Mouse (Mus musculus): ENCODE results near the gene Slc25a24. TPM values are rescaled to one million over a fixed set of nuclear protein-coding genes. Genes with fewer than 3 reads are reported as not detected.

Gene Slc25a24
- total and polyA plus RNA-seq, 3 experiments = 1.9 to 7.4 (median 5.7) TPM

- no peaks in the 10 kb centered on the region for H3K4me1 ChIP-seq (ENCODE audit: control insufficient read depth, insufficient read depth, low read length)
- H3K9ac ChIP-seq (ENCODE audit: low read depth, low read length) = no peak overlapping the region
- H3K27me3 ChIP-seq (ENCODE audit: control insufficient read depth, insufficient read depth, low read length) = no peaks in the 10 kb centered on the region
- H3K79me2 ChIP-seq (replicated peaks; ENCODE audit: control insufficient read depth, insufficient read depth, low read length) = no peaks in the 10 kb centered on the region
- DNase-seq = no peak
- no peak overlapping the region for H3K27ac ChIP-seq
- TF ChIP-seq EP300 (IDR thresholded peaks at IDR 0.05; ENCODE audit: insufficient read depth, low read depth, low read length) = no peak
- H3K4me3 ChIP-seq = no peak overlapping the region
- intact Hi-C loops (cut with DNase I) = no loop called here
- 84% methylated on average over 3 of the region's 3 CpGs for WGBS
- H3K36me3 ChIP-seq (ENCODE audit: control insufficient read depth, insufficient read depth, low read length) = no peaks in the 10 kb centered on the region; the same call in 1 of the 2 replicates
These were observed 34.5 kb downstream of the Slc25a24 start for GRCm38 (mm10) chr3:109157481-109157880.

GRCm38 (mm10) chr3:109164088-109164487, 41.1 kb downstream of the Slc25a24 start:
- H3K36me3 ChIP-seq (ENCODE audit: control insufficient read depth, insufficient read depth, low read length) = no peaks in the 10 kb centered on the region; the same call in 1 of the 2 replicates
- H3K4me3 ChIP-seq = no peak overlapping the region
- intact Hi-C loops (cut with DNase I) = no loop called here
- TF ChIP-seq EP300 (IDR thresholded peaks at IDR 0.05; ENCODE audit: insufficient read depth, low read depth, low read length) (no peak), POLR2A (IDR thresholded peaks at IDR 0.05; ENCODE audit: insufficient read depth, low read depth, low read length) (no peak), CTCF (IDR thresholded peaks at IDR 0.05) (no peak)
- H3K27me3 ChIP-seq (ENCODE audit: control insufficient read depth, insufficient read depth, low read length) = no peaks in the 10 kb centered on the region
- no peak overlapping the region for H3K9ac ChIP-seq (ENCODE audit: low read depth, low read length)
- H3K79me2 ChIP-seq (replicated peaks; ENCODE audit: control insufficient read depth, insufficient read depth, low read length) = no peaks in the 10 kb centered on the region
- DNase-seq = no peak
- WGBS = 74% methylated on average over 2 of the region's 2 CpGs
- H3K4me1 ChIP-seq (ENCODE audit: control insufficient read depth, insufficient read depth, low read length) = no peaks in the 10 kb centered on the region
- no peak overlapping the region for H3K27ac ChIP-seq

- no peaks in the 10 kb centered on the region for H3K27me3 ChIP-seq (ENCODE audit: control insufficient read depth, insufficient read depth, low read length)
- no peaks in the 10 kb centered on the region for H3K4me1 ChIP-seq (ENCODE audit: control insufficient read depth, insufficient read depth, low read length)
- H3K9ac ChIP-seq (ENCODE audit: low read depth, low read length) = no peak overlapping the region
- no peaks in the 10 kb centered on the region for H3K79me2 ChIP-seq (replicated peaks; ENCODE audit: control insufficient read depth, insufficient read depth, low read length)
- TF ChIP-seq EP300 (IDR thresholded peaks at IDR 0.05; ENCODE audit: insufficient read depth, low read depth, low read length) (no peak), POLR2A (IDR thresholded peaks at IDR 0.05; ENCODE audit: insufficient read depth, low read depth, low read length) (no peak), CTCF (IDR thresholded peaks at IDR 0.05) (no peak)
- DNase-seq = no peak
- no peaks in the 10 kb centered on the region; the same call in 1 of the 2 replicates for H3K36me3 ChIP-seq (ENCODE audit: control insufficient read depth, insufficient read depth, low read length)
- H3K27ac ChIP-seq = no peak overlapping the region
- WGBS = 93% methylated on average over 1 of the region's 1 CpGs
- no peak overlapping the region for H3K4me3 ChIP-seq
- intact Hi-C loops (cut with DNase I) = no loop called here
These were observed 41.7 kb downstream of the Slc25a24 start for GRCm38 (mm10) chr3:109164644-109165043.

GRCm38 (mm10) chr3:109165214-109165829, 42.4 kb downstream of the Slc25a24 start:
- Histone ChIP-seq H3K36me3 (ENCODE audit: control insufficient read depth, insufficient read depth, low read length) (no peaks in the 10 kb centered on the region; the same call in 1 of the 2 replicates), H3K9ac (ENCODE audit: low read depth, low read length) (no peak overlapping the region), H3K4me1 (ENCODE audit: control insufficient read depth, insufficient read depth, low read length) (no peaks in the 10 kb centered on the region), H3K27me3 (ENCODE audit: control insufficient read depth, insufficient read depth, low read length) (no peaks in the 10 kb centered on the region), H3K4me3 (no peak overlapping the region), H3K27ac (no peak overlapping the region), H3K79me2 (replicated peaks; ENCODE audit: control insufficient read depth, insufficient read depth, low read length) (no peaks in the 10 kb centered on the region)
- TF ChIP-seq POLR2A (IDR thresholded peaks at IDR 0.05; ENCODE audit: insufficient read depth, low read depth, low read length) = no peak
- no peak for TF ChIP-seq CTCF (IDR thresholded peaks at IDR 0.05)
- no peak for TF ChIP-seq EP300 (IDR thresholded peaks at IDR 0.05; ENCODE audit: insufficient read depth, low read depth, low read length)
- 92% methylated on average over 8 of the region's 8 CpGs for WGBS
- DNase-seq = no peak
- intact Hi-C loops (cut with DNase I) = no loop called here

GRCm38 (mm10) chr3:109169121-109169520, 46.2 kb downstream of the Slc25a24 start:
- no peaks in the 10 kb centered on the region for H3K79me2 ChIP-seq (replicated peaks; ENCODE audit: control insufficient read depth, insufficient read depth, low read length)
- DNase-seq = no peak
- H3K27me3 ChIP-seq (ENCODE audit: control insufficient read depth, insufficient read depth, low read length) = no peaks in the 10 kb centered on the region
- H3K4me1 ChIP-seq (ENCODE audit: control insufficient read depth, insufficient read depth, low read length) = no peaks in the 10 kb centered on the region
- H3K4me3 ChIP-seq = no peak overlapping the region
- TF ChIP-seq POLR2A (IDR thresholded peaks at IDR 0.05; ENCODE audit: insufficient read depth, low read depth, low read length) (no peak), CTCF (IDR thresholded peaks at IDR 0.05) (no peak), EP300 (IDR thresholded peaks at IDR 0.05; ENCODE audit: insufficient read depth, low read depth, low read length) (no peak)
- no peaks in the 10 kb centered on the region; the same call in 1 of the 2 replicates for H3K36me3 ChIP-seq (ENCODE audit: control insufficient read depth, insufficient read depth, low read length)
- 87% methylated on average over 2 of the region's 2 CpGs for WGBS
- H3K27ac ChIP-seq = no peak overlapping the region
- intact Hi-C loops (cut with DNase I) = no loop called here
- H3K9ac ChIP-seq (ENCODE audit: low read depth, low read length) = no peak overlapping the region

- TF ChIP-seq CTCF (IDR thresholded peaks at IDR 0.05) = peak; percentile 95
- TF ChIP-seq POLR2A (IDR thresholded peaks at IDR 0.05; ENCODE audit: insufficient read depth, low read depth, low read length) = no peak
- TF ChIP-seq EP300 (IDR thresholded peaks at IDR 0.05; ENCODE audit: insufficient read depth, low read depth, low read length) = peak; percentile 78; the same call in 1 of the 2 replicates
- Histone ChIP-seq H3K4me3 (no peak overlapping the region), H3K36me3 (ENCODE audit: control insufficient read depth, insufficient read depth, low read length) (no peaks in the 10 kb centered on the region; the same call in 1 of the 2 replicates), H3K27me3 (ENCODE audit: control insufficient read depth, insufficient read depth, low read length) (no peaks in the 10 kb centered on the region), H3K9ac (ENCODE audit: low read depth, low read length) (no peak overlapping the region), H3K27ac (no peak overlapping the region), H3K79me2 (replicated peaks; ENCODE audit: control insufficient read depth, insufficient read depth, low read length) (no peaks in the 10 kb centered on the region), H3K4me1 (ENCODE audit: control insufficient read depth, insufficient read depth, low read length) (no peaks in the 10 kb centered on the region)
- intact Hi-C loops (cut with DNase I) = loop anchor here (1.0 to 5.0 kb wide), 2 partner anchors 171 to 320 kb away; partner anchors contain the start of gene Vav3
- 21% methylated on average over 15 of the region's 15 CpGs for WGBS
- DNase-seq = peak; percentile 62 to 71
These were observed 48.3 kb downstream of the Slc25a24 start for GRCm38 (mm10) chr3:109171070-109171778.

Measured in heart, adult 2 months (tissue).